Mouse (Mus musculus): ENCODE data around the gene Prkag2.

The Prkag2 gene

GRCm38 (mm10) chr5:24999351-24999750, 101.1 kb downstream of the Prkag2 start:
- in situ Hi-C loops (cut with MseI, MboI), result no loop called here

- in situ Hi-C loops (cut with MseI, MboI), result no loop called here
These were observed 104.8 kb downstream of the Prkag2 start for GRCm38 (mm10) chr5:24995576-24996100.

GRCm38 (mm10) chr5:24993190-24993589, 107.3 kb downstream of the Prkag2 start:
- in situ Hi-C loops (cut with MseI, MboI), result no loop called here

GRCm38 (mm10) chr5:24991575-24991974, 108.9 kb downstream of the Prkag2 start:
- in situ Hi-C loops (cut with MseI, MboI), result no loop called here

- in situ Hi-C loops (cut with MseI, MboI), result no loop called here
These were observed 110.0 kb downstream of the Prkag2 start for GRCm38 (mm10) chr5:24990460-24990859.

GRCm38 (mm10) chr5:24989683-24990082, 110.8 kb downstream of the Prkag2 start:
- in situ Hi-C loops (cut with MseI, MboI), result no loop called here

GRCm38 (mm10) chr5:24986956-24987355, 113.5 kb downstream of the Prkag2 start:
- in situ Hi-C loops (cut with MseI, MboI), result no loop called here

GRCm38 (mm10) chr5:24986204-24986940, 114.1 kb downstream of the Prkag2 start:
- in situ Hi-C loops (cut with MseI, MboI), result no loop called here

DNA sequence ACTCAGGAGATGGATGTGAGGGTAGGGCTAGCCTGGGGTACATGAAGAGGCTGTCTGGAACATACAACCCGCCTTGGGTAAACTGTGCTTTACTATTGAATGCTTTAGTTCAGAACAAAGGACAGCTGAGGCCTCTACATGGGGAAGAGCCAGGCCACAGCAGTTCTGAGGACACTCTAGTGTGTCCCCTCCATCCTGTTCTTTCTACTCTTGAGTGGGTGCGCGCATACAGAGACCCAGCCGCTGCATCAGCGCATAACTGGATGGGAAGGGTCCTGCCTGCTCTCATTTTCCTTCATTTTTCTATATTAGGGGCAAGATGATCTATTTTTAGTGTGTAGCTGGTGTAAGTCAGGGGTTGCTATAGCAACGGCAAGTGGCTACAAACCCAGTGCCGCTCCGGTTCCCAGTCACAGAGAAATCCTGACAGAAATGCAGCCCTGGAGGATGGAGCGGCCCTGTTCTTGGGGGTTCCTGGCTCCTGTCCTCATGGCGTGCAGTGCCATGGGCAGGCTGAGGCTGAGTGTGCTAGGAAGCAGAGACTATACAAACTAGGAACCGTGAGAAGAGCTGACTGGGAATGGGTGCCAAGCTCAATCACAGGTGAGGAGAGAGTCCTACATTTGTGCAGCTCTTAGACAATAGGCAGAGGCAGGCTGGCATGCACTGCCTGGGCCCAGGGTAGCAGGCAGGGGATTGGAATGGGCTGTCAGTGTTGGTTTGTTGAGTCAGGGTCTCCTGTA, 114.8 kb downstream of the Prkag2 start:
- in situ Hi-C loops (cut with MseI, MboI), result no loop called here

GRCm38 (mm10) chr5:24984157-24984556, 116.3 kb downstream of the Prkag2 start:
- in situ Hi-C loops (cut with MseI, MboI), result no loop called here

DNA sequence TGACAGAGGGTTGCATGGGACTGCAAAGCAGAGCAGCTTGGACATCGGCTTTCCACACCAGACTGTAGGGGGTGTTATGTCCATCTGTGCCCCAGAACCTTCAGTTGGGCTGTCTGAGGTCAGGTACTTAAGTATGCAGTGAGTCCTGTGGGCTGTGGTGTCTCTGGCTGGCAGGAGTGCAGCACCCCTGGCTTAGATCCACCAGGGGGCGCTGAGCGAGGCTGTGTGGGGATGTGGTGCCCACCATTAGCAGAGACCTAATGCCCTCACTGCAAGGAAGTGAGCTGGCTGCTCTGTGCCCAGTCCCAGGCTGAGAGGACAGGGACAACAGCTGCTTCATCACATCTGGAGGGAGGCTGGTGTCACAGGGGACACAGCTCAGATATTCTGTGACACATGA, 116.9 kb downstream of the Prkag2 start:
- in situ Hi-C loops (cut with MseI, MboI), result no loop called here

- in situ Hi-C loops (cut with MseI, MboI), result no loop called here
These were observed 118.2 kb downstream of the Prkag2 start for GRCm38 (mm10) chr5:24982258-24982657.

GRCm38 (mm10) chr5:24981765-24982164, 118.7 kb downstream of the Prkag2 start:
- in situ Hi-C loops (cut with MseI, MboI), result no loop called here

GRCm38 (mm10) chr5:24979968-24980345, 120.5 kb downstream of the Prkag2 start:
- in situ Hi-C loops (cut with MseI, MboI), result no loop called here

DNA sequence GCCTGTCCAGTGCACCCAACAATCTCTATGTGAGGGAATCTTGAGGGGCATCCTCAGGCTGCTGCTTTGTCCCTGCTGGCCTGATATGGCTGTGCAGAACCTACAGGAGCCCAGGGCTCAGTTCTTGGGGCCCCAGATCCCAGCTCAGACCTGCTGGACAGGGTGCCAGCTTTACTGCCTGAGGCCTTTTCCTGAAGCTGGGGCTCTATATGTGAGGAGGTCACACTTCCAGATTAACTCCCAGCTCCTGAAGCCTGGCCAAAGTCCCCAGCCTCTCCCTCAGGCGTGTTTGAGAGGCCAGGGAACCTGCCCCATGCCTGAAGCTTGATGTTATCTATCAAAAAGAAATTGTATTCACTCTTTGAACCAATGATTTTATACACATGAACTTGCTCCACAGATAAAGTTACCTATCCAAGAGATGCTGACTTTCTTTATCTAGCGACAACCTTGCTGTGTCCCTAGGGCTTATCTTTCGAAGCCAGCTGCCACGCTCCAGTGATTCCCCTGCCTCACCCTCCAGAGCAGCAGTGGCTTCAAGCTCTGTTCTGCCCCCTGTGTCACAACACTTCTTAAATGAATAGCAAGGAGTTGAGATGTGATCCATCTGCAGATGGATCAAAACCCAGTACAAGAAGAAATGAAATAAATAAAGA, 121.0 kb downstream of the Prkag2 start:
- in situ Hi-C loops (cut with MseI, MboI), result no loop called here

DNA sequence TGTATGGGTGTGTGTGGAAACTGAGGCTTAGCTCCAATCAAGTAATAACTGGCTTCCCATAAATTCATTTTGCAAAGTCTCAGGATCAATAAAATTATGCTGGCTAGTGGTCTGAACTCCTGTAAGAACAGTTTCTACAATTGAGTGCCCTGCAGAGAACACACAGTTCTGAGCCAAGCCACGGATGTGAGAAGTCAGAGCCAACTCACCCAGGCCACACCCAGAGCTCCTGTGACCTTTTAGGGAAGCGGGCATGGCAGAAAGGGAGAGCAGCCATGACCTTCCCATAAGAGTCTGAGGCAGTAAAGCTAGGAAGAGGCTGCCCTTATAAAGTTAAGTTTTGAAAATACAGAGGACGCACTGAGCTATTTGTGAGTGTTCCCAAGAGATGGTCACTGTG, 123.5 kb downstream of the Prkag2 start:
- in situ Hi-C loops (cut with MseI, MboI), result no loop called here

DNA sequence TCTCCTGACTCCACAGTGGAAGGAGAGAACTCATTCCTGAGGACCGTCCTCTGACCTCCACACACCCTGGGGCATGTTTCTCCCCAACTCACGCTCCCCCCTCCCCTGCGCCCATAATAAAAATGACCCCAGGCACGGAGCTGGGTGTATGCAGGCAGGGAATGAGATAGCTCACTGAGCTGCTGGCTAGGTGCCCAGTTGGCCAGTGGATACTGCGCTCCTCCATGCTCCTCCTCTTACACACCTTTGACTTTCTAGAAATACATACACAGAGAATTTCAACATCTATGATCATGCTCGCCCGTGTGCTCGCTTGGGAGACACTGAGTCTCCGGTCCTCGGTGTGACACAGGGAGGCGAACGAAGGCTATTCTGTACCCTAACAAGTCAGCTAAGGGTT, 124.2 kb downstream of the Prkag2 start:
- in situ Hi-C loops (cut with MseI, MboI), result no loop called here

- in situ Hi-C loops (cut with MseI, MboI), result no loop called here
These were observed 125.3 kb downstream of the Prkag2 start for GRCm38 (mm10) chr5:24975100-24975499.

DNA sequence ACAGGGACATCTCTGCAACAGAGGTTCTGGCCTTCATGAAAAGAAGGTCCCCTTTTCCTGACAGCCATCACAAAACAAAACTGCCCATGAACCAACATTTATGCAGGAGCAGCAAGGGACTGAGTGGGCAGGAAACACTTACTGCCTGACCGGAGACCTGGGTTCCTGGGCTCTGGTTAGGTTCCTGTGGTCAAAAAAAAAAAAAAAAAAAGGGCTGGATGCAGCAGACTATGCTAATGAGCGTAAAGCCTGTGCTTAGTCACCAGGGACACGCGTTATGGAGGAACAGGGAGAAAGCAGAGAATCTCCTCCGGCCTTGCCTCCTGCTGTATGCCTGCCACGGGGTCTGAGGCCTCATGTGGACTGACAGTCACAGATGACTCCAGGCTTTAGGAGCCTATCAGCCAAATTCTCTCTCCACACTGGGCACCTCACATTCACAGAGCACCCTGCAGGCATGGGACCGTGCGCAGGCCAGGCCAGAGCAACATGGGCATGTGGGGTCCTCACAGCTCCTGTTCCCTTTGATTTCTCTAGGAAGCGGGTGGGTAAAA, 126.7 kb downstream of the Prkag2 start:
- in situ Hi-C loops (cut with MseI, MboI), result no loop called here

DNA sequence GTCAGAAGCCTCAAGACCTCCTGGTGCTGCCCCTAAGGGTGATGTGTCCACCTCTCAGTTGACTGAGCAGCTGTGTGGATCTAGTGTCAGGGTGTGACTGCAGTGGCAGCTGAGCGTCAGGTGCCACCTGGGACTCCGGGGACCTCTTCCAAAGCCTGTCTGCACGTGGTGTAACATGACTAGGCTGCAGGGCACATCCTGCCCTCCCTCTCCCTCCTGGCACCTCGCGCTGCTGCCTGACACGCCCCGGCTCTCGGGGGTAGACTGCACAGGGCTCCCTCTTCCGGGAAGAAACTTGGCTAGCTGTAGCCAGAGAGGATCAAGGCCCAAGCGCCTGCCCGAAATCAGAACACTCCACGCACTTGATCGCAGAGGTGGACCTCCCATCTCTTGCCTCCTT, 127.2 kb downstream of the Prkag2 start:
- in situ Hi-C loops (cut with MseI, MboI), result no loop called here

DNA sequence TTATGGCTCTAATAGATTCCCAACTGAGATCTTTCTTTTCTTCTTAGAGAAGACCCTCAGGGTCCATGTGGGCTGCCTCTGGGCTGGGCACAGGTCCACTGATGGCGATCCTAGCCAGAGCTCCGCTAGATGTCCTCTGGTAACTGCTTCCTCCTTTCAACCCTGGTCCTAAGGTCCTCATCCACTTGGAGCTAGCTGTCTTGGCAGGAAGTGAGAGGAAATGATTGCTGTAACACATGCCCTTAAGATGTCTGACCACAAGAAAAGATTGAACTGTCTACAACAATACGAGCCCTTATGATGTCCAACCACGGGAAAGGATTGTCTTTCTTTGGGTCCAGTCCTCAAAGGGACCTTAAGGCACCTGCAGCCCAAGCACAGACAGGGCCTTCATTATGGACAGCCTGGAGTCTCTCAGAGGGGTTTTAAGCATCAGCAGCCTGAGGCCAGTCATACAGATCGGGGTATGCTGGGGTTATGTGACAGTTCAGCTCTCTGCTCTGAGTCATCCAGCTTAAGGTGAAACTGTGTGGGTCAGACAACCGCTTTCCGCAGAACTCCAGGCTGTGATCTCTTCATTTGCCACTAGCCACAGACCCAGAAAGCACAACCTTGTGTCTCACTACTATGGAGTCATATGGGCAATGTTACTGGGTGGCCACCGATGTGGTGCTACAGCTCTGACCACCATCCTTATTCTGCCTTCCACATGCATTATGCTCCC, 129.7 kb downstream of the Prkag2 start:
- in situ Hi-C loops (cut with MseI, MboI), result no loop called here
